Mouse (Mus musculus): ENCODE measurements around the gene Frat1.
"Not testable (repeated sequence)": the region's sequence is repeated elsewhere in the genome, so short reads cannot be mapped to it uniquely, and the experiment has no call there.

The Frat1 gene

GRCm38 (mm10) chr19:41846366-41847090 is 16.8 kb downstream of the Frat1 start:
- no peak for DNase-seq

GRCm38 (mm10) chr19:41847091-41847581 is 17.4 kb downstream of the Frat1 start:
- peak; percentile 69 for DNase-seq

DNA sequence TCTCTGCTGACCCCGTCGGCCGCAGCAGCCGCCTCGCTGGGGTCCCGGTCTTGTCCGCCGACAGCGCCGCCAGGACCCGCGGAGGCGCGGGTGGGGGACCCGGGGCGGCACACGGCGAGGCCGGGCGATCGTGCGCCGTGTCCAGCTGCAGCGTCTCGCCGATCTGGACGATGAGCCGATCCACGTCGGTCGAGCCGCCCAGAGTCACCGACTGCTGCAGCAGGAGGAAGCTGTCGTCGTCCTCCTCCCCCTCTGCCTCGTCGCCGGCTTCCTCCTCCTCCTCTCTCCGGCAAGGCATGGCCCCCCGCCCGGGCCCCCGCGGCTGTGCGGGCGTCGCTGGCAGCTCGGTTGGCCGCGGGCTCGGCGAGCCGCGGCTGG is 17.8 kb downstream of the Frat1 start:
- peak; percentile 62 for DNase-seq

- DNase-seq: peak; percentile 95
These were observed 18.5 kb downstream of the Frat1 start, which contains the start of gene Frat2 for GRCm38 (mm10) chr19:41847992-41848851. Gene Frat2 (minus strand): TSS chr19:41848132.

GRCm38 (mm10) chr19:41850021-41850718 is 20.4 kb downstream of the Frat1 start:
- DNase-seq: peak; percentile 17

DNA sequence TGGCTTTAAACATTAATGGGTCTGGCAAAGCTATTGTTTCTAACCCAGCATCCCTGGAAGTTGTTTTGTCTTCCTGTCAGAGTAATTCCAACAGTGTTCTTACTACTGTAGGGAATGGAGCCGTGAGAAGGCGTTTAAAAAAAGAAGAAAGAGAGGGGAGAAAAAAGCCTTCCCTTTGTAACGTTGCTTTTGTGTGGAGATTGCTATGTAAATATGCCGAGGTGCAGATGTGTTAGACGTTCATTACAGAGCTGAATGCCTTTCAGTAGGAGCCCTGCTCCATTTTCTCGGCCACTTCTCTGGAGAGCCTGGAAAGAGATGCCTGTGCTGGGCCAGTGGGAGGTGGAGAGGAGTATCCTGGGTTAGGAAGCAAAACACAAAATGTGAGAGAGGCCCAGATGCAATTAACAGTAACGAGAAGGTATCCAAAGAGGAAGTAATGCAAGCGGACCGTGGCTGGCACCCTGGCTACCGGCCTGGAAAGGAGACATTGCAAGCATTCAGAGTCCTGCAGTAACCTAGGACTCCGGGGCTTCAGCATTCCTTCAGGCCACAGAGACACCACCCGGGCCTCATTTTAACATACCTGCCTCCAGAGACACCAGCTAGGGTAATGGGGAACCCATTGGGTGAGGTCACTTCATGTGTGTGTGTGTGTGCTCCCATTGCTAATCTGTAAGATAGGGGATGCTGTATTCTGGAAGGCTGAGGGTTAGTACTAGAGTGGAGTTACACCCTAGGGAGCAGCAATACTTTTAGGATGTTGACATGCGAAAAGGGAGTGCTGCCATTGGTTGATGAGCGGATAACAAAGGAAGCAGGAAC is 21.2 kb downstream of the Frat1 start:
- peak; percentile 28 for DNase-seq

- no peak for DNase-seq
These were observed 22.7 kb downstream of the Frat1 start for GRCm38 (mm10) chr19:41852423-41852822.

- DNase-seq: no peak
These were observed 27.5 kb downstream of the Frat1 start for GRCm38 (mm10) chr19:41857086-41857762.

DNA sequence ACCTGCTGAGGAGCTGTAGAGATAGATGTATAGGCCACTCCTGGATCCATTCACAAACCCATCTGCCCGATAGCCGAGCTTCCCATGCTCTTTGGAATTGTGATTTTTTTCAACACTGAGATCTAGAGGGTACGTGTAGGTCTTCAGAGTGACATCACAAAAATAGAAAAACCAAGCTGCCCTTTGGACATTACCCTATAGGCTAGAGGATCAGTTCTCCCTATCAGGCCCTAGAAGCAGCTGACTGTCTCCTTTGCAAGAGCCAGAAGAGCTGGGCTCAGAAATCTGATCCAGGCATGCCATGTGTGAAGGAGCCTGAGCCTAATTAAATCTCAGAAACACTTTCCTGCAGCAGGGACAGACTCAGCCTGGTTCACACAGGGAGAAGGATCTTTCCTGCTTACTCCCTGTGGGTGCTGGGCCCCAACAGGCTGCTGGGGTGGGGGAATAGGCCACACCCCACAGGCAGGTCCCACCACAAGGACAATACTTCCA is 28.1 kb downstream of the Frat1 start:
- DNase-seq: peak; percentile 21

GRCm38 (mm10) chr19:41866707-41867106 is 36.9 kb downstream of the Frat1 start:
- no peak for DNase-seq

GRCm38 (mm10) chr19:41869296-41869695 is 39.5 kb downstream of the Frat1 start:
- DNase-seq: no peak

- not testable (repeated sequence) for DNase-seq
These were observed 40.2 kb downstream of the Frat1 start for GRCm38 (mm10) chr19:41869946-41870345.

- no peak for DNase-seq
These were observed 42.5 kb downstream of the Frat1 start for GRCm38 (mm10) chr19:41872285-41872684.

- no peak for DNase-seq
These were observed 44.6 kb downstream of the Frat1 start for GRCm38 (mm10) chr19:41874356-41874755.

GRCm38 (mm10) chr19:41881842-41882241 is 52.1 kb downstream of the Frat1 start:
- DNase-seq: no peak

Data from embryo, embryonic 11 days (tissue).